Mouse (Mus musculus): Measurements from ENCODE around the gene Bhlhe41. TPM values are rescaled to one million over a fixed set of nuclear protein-coding genes. Genes with fewer than 3 reads are reported as not detected.

The Bhlhe41 gene
- total RNA-seq, 4 experiments from 2014 or later = 21.7 to 62.2 (median 33.0) TPM

DNA sequence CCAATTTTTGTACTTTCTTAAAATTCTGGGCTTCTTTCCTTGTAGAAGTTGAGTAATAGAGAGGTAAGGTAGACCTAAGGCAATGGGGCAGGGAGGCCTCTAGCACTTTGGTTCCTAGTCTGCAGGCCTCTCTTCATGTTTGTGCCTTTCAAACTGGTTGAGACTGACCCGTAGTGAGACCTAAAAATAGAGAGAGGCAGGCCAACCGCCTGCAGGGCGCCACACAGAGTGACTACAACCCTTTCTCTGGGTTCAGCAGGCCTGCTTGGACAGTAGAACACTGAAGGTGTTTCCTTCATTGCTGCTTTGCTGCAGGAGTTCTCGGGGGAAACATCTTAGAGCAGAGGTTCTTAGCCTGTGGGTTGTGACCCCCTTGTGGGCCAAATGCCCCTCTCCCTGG, 5.6 kb upstream of the Bhlhe41 start:
- no peak for DNase-seq

- DNase-seq = no peak
These were observed 1.8 kb upstream of the Bhlhe41 start for GRCm38 (mm10) chr6:145867111-145867510.

- peak; percentile 91 for DNase-seq
These were observed 811 bp upstream of the Bhlhe41 start for GRCm38 (mm10) chr6:145865886-145866851.

DNA sequence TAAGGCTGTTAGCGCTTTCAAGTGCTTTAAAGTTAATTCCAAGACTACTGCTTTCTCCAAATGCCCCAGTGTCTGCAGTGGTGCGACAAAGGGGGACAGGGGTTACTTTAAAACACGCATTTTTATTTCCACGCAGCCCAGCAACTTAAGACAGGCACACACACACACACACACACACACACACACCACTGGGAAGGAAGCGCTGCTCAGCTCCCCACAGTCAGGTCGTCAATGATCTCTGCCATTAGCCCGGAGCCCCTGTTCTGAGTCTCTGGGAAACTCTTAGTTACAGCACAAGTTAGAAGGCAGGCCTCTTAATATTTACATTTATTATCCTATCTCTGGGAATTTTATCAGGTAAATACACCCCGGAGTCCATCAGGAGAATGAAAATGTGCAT, 1.2 kb downstream of the Bhlhe41 start:
- DNase-seq = no peak

DNA sequence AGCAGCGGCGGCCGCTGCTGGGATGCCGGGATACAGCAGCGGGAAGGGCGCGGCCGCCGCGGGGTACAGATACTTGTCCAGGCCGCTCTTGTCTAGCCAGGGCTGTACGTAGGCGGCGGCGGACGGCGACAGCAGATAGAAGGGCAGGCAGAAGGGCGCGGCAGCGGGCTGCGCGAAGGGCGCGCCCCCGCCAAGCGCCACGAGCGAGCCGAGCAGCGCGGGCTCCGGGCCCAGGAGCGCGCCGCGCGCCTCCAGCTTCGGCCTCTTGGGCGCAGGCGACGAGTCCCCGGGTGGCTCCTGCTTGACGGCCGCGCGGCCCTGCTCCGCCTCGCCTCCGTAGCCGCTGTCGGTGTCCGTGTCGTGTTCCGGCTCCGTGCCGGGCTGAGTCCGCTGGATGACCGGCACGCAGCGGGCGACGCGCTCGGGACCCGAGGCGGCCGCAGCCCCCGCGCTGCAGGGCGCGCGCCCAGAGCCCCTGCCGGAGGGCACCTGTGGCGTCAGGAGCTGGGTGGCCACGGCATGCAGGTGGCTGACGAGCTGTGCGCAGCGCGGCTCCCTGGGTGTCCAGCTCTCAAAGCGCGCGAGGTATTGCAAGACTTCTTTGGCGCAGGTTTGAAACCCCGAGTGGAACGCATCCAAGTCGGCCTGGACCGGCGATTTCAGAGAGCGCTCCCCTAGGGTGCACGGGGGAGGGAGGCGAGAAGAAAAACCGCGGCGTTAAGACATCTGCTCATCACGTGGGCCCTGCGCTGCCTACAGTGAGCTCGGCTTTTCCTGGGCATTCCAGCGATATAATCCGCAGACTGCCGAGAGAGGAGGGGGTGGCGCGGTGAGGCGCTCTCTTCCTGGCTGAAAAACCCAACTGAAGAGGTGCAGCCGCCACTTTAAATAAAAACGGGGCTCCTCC, 2.0 kb downstream of the Bhlhe41 start:
- peak; percentile 72 for DNase-seq

GRCm38 (mm10) chr6:145862739-145863064, 2.7 kb downstream of the Bhlhe41 start:
- DNase-seq = no peak

GRCm38 (mm10) chr6:145862321-145862720, 3.0 kb downstream of the Bhlhe41 start:
- no peak for DNase-seq

DNA sequence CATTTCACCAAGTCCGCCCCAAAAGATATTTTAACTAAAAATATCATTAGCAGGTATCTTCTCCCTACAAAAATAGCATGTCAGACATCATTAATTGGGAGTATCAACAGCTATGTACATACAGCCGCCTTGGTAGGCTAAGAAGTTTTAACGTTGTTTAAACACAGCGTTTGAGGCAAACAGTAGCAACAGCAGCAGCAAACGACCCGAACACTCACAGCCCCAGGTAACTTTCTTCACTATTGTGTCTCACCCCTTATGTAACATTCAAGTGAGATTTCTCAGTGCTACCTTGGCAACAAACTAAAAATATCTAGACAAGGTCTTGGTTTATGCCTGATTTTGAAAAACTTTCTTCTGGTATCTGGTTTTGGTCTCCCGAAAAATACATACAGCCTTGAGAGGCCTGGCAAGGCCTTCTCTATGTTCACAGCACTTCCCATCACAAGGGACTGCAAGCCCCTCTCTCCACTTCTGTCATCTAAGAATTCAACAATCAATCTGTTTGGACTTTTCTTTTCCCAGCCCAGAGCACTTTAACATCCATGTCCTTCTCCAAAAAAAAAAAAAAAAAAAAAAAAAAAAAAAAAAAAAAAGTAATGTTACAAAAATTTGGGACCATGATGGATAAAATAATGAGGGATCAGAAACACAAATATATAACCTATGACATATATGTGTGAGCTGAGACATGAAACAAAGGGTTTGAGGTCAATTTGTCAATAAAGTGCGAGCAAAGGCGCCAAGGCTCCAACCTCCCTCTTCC, 3.7 kb downstream of the Bhlhe41 start:
- no peak for DNase-seq

DNA sequence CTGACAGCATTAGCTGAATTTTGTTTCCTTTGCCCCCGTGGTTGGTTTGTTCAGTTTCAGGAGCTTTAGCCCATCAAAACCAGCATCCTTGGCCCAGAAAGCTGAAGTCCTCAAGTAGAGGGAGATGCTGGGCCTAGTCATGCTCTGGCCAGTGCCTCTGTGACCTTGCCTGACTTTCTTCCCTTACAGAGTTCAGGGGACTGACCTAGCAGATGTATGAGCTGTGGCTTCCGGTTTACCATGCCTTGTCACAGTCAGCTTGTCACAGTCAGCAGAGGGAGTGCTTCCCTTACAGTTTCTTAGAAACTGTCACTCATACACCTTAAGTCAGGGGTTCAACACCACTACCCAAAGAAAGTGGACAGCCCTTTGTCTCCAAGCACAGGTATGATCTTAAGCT, 5.0 kb downstream of the Bhlhe41 start:
- DNase-seq = peak; percentile 45

- DNase-seq = no peak
These were observed 6.9 kb downstream of the Bhlhe41 start for GRCm38 (mm10) chr6:145858414-145858813.

GRCm38 (mm10) chr6:145857428-145857827, 7.9 kb downstream of the Bhlhe41 start:
- DNase-seq = no peak

DNA sequence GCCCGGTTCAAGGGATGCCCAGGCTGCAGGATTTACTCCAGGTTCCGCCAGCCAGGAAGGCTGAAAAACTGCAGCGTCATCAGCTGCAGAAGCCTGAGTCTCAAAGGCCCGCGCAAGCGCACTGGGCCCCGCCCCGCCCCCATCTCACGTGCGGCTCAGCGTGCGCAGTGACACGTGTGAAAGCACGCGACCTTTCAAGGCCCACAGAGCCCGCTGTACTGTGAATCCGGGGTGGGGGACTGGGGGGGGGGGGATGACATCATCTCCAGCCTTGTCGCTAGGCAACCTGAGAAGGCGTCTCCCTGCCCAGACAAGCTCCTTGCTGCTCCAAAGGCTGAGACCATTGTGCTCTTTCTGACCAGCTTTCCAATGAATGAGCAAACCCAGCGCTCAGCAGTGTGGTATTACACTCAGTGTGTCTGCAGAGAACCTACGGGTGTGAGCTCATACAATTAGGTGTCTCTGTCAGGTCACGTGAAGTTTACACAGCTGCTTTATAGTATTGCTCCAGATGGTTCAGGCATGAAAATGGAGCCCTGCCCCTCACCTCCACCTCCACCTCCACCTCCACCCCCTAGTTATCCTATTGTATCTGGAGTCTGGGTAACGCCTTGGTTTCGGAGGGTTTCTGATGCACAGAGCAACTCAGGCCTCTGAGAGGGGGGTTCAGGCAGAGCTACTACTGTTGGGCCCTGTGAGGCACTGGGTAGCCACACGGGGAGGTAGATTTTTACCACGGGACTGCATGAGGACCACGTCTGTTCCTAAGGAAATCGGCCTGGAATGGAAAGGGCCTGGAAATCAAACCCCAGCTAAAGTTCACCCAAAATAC, 9.4 kb downstream of the Bhlhe41 start:
- peak; percentile 98 for DNase-seq

- DNase-seq = no peak
These were observed 10.6 kb downstream of the Bhlhe41 start for GRCm38 (mm10) chr6:145854756-145855155.

DNA sequence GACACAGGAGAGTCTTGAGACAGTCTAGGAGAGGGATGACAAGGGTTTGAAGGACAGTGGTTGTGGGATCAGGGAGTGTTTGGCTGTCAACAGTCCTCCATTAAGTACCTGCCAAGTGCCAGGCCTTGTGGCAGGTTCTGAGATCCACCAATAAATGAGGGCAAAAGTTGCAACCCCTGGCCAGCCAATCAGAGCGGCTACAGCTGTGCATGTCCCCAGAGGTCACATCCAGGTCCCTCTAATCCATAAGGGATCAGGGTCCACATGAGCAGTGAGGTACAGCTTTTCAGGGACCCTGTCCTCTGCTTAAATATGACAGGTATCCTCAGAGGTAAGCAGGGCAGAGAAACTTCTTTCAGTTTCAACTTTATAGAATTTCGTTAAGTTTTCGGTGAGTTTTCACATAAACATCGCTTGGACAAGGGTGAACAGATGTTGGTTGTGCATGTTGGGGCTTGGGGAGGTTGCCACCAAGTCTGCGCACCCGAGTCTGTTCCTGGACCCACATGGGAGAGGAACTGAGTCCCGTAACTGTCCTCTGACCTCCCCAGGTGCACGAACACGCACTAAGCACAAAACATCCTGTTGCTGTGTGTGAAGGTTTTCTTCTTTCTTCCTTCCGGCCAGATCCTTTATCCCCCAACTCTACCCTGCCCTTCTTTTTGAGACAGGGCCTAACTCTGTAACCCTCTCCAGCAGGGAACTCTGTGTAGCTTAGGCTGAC, 11.8 kb downstream of the Bhlhe41 start:
- no peak for DNase-seq

GRCm38 (mm10) chr6:145852708-145853107, 12.7 kb downstream of the Bhlhe41 start:
- no peak for DNase-seq

- DNase-seq = no peak
These were observed 13.4 kb downstream of the Bhlhe41 start for GRCm38 (mm10) chr6:145851956-145852355.

DNA sequence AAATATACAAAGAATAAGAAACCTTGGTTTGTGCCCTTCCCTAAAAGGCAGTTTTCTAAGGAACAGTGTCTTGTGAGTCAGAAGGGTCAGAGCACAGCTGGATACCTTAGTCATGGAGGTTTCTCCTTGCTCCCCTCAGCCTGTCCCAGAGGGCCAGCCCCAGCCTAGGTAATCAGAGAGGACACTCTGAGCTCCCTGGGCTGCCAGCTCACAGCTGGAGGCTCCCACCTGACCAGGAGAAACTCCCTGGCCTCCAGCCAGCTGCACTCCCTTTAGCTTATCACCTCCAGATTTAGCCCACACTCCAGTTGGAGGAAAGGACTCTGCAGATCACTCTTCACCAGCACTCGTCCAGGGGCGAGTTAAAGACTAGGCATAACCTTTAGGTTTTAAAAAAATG, 14.6 kb downstream of the Bhlhe41 start:
- DNase-seq = no peak

DNA sequence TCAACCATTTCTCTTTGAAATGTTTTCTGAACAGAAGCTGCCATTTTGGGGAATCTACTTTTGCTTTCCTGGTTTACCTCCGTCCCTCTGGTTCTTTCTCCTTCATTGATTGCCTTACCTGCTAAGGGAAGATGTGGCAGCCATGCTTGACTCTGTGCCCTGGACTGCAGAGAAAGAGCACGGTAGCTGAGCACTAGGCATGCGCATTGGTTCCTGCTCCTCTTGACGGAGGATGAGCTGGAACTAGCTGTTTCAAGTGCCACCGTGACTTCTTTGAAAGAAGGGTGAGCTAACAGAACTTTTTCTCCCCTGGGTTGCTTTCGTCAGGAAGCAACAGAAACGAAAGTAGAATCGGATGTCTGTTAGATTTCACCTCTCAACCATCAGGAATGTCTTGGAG, 17.7 kb downstream of the Bhlhe41 start:
- no peak for DNase-seq

GRCm38 (mm10) chr6:145846948-145847347, 18.4 kb downstream of the Bhlhe41 start:
- no peak for DNase-seq

DNA sequence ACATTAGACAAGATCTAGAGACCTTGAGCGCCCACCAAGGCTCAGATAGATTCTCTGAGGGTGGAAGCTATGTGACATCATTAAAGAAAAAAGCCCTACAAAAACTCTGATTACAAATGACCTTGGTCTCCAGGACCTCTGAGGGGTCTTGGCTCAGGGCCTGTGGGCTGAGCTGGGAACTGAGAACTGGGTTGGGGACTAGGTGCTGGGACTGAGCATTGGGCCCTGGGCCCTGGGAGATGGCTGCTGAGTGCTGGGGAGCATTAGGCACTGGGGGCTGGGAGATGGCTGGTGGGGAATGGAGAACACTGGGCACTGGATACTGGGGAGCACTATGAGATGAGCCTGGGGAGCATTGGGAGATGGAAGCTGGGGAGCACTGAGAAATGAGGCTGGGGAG, 19.3 kb downstream of the Bhlhe41 start:
- DNase-seq = no peak

GRCm38 (mm10) chr6:145845611-145846010, 19.7 kb downstream of the Bhlhe41 start:
- no peak for DNase-seq

Measured in adrenal gland, adult 8-10 months (tissue).